Mouse (Mus musculus) myocyte (in vitro differentiated cells): ENCODE measurements around the gene Rpl4.
A peak's percentile ranks its signal among the peaks of the same experiment; 100 is the strongest.

Experiments used
- CEBPB ChIP-seq: IDR thresholded peaks from 2 replicates; pipeline ENCODE4 v1.6.1; 2011; ENCODE audit warnings: mild to moderate bottlenecking, moderate library complexity; ENCODE audit not compliant: poor library complexity, insufficient read depth, severe bottlenecking
- MAX ChIP-seq: IDR thresholded peaks from one replicate; pipeline ENCODE4 v1.6.1; 2011; ENCODE audit warnings: low read depth, mild to moderate bottlenecking, control low read depth
- MYOG ChIP-seq, 3 experiments: IDR thresholded peaks; one replicate each; pipeline ENCODE4 v1.6.1; 2011; ENCODE audit warnings: control low read depth in 2 of 3, low read depth in 2 of 3, mild to moderate bottlenecking in 2 of 3; ENCODE audit not compliant: insufficient read length in 2 of 3, control insufficient read depth in 1 of 3, insufficient read depth in 1 of 3
- POLR2A ChIP-seq: IDR thresholded peaks from one replicate; pipeline ENCODE4 v1.6.1; 2011; ENCODE audit warnings: low read depth, mild to moderate bottlenecking, control low read depth, moderate library complexity; ENCODE audit not compliant: insufficient read length
- POLR2AphosphoS2 ChIP-seq: IDR thresholded peaks from one replicate; pipeline ENCODE4 v1.6.1; 2011; ENCODE audit warnings: low read depth, control low read depth; ENCODE audit not compliant: insufficient read length
- USF1 ChIP-seq: IDR thresholded peaks from one replicate; pipeline ENCODE4 v1.6.1; 2011; ENCODE audit warnings: low read depth, mild to moderate bottlenecking, control low read depth, moderate library complexity

DNA sequence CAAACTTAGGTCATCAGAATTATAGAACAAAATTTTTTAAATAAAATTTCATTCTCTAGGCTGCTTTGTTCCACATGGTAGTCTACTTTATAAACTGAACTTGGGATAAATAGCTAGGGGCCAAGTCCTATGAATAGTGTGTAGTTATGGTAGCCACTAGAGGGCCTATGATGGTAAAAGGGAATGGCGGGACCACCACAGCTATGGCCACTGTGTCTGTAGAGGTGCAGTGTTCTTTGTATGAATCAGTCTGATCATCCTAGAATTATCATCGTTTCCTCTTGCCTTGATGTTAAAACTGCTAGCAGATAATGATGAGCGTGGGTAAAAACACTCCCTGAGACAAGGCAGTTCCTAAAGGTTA is 5.4 kb downstream of the Rpl4 start:
- TF ChIP-seq USF1 (no peak), MAX (no peak), POLR2A (no peak), MYOG (IDR thresholded peaks at IDR 0.05; ENCODE audit: control insufficient read depth in 1 of 3, insufficient read depth in 1 of 3, insufficient read length in 2 of 3, low read depth in 2 of 3) (no peak), POLR2AphosphoS2 (peak; percentile 35), CEBPB (no peak)
